Mouse (Mus musculus) activated CD4-positive, CD25-positive, alpha-beta regulatory T cell, adult 4 months (primary cell): Measurements from ENCODE around the gene Pld3. TPM values are rescaled to one million over a fixed set of nuclear protein-coding genes. Genes with fewer than 3 reads are reported as not detected.

ENCODE experiments used
- ATAC-seq: one replicate; pipeline ENCODE4 v1.8.0; 2017
- polyA plus RNA-seq, 2 experiments: library from polyadenylated mRNA; unstranded; fragments of 100-300 nt; shearing (Covaris generic); gene quantifications; one replicate each; pipeline ENCODE4 v1.2.1; 2017

Pld3 gene
- polyA plus RNA-seq, 2 experiments from 2014 or later, result 149 to 193 TPM

- no peak for ATAC-seq
These were observed 66.8 kb downstream of the Pld3 start for GRCm38 (mm10) chr7:27486102-27486769.

DNA sequence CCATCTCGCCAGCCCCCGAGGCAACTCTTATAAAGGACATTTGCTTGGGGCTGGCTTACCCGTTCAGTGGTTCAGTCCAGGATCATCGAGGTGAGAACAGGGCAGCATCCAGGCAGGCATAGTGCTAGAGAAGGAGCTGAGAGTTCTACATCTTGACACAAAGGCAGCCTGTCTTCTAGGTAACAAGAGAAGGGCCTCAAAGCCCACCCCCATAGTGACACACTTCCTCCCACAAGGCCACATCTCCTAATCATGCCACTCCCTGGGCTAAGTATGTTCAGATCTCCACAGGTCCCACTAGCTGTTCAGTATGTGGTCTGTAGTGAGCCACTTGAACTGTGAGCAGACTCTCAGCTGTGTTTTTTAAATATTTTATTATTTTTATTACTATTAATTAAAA, 69.2 kb downstream of the Pld3 start:
- no peak for ATAC-seq

Other genes with a start within 250 kb of the Pld3 start
- 1 to 10 TPM in 1 of 2 experiments, under 1 TPM in 1; 0.94 to 1.3 TPM for gene Ltbp4, start 215.5 kb downstream of the Pld3 start, polyA plus RNA-seq
- 10 to 100 TPM; 48.9 to 66.0 TPM for gene Shkbp1, start 197.2 kb downstream of the Pld3 start, polyA plus RNA-seq
- gene Gm20479, start 195.8 kb downstream of the Pld3 start, polyA plus RNA-seq, result 1 to 10 TPM; 1.4 to 3.3 TPM
- gene Sptbn4, start 105.5 kb downstream of the Pld3 start, polyA plus RNA-seq, result under 1 TPM; 0.16 to 0.37 TPM
- gene Blvrb, start 105.2 kb downstream of the Pld3 start, polyA plus RNA-seq, result 10 to 100 TPM; 13.9 to 16.7 TPM
- 10 to 100 TPM; 41.9 to 47.6 TPM for gene Sertad3, start 79.5 kb downstream of the Pld3 start, polyA plus RNA-seq
- 10 to 100 TPM; 46.6 to 47.9 TPM for gene Sertad1, start 66.3 kb downstream of the Pld3 start, polyA plus RNA-seq
- under 1 TPM; 0.11 to 0.68 TPM for gene Prx, start 53.9 kb downstream of the Pld3 start, polyA plus RNA-seq
- not detected for gene Hipk4, start 30.0 kb downstream of the Pld3 start, polyA plus RNA-seq
- gene 2310022A10Rik, start within 50 bp of the Pld3 start, polyA plus RNA-seq, result 10 to 100 TPM; 14.9 to 18.7 TPM
- gene Akt2, start 38.3 kb upstream of the Pld3 start, polyA plus RNA-seq, result 10 to 100 TPM; 43.6 to 48.5 TPM
- not detected for gene Ttc9b, start 100.7 kb upstream of the Pld3 start, polyA plus RNA-seq
- 1 to 10 TPM in 1 of 2 experiments, under 1 TPM in 1; 0.61 to 1.2 TPM for gene Map3k10, start 121.4 kb upstream of the Pld3 start, polyA plus RNA-seq
- gene Zfp607b, start 136.1 kb upstream of the Pld3 start, polyA plus RNA-seq, result 1 to 10 TPM; 2.1 TPM
- 1 to 10 TPM; 7.0 to 8.0 TPM for gene Zfp60, start 178.2 kb upstream of the Pld3 start, polyA plus RNA-seq